Mouse (Mus musculus): ENCODE data around the gene Il17c.

The Il17c gene

GRCm38 (mm10) chr8:122459990-122460389, 38.2 kb downstream of the Il17c start:
- no peak for DNase-seq (ENCODE audit: low spot score in 2 of 2)

- no peak for DNase-seq (ENCODE audit: low spot score in 2 of 2)
Measured at GRCm38 (mm10) chr8:122460524-122461472, 39.0 kb downstream of the Il17c start, which contains the start of gene Snai3. Gene Snai3 (minus strand): TSS chr8:122460733.

- peak; percentile 77 to 90 for DNase-seq (ENCODE audit: low spot score in 2 of 2)
Measured at GRCm38 (mm10) chr8:122461473-122462148, 39.8 kb downstream of the Il17c start.

GRCm38 (mm10) chr8:122462510-122462909, 40.7 kb downstream of the Il17c start:
- no peak for DNase-seq (ENCODE audit: low spot score in 2 of 2)

GRCm38 (mm10) chr8:122463651-122464640, 42.1 kb downstream of the Il17c start:
- DNase-seq (ENCODE audit: low spot score in 2 of 2) = no peak

GRCm38 (mm10) chr8:122464985-122465384, 43.2 kb downstream of the Il17c start:
- no peak for DNase-seq (ENCODE audit: low spot score in 2 of 2)

GRCm38 (mm10) chr8:122467816-122468215, 46.0 kb downstream of the Il17c start:
- no peak for DNase-seq (ENCODE audit: low spot score in 2 of 2)

- no peak for DNase-seq (ENCODE audit: low spot score in 2 of 2)
Measured at GRCm38 (mm10) chr8:122469407-122469806, 47.6 kb downstream of the Il17c start.

- DNase-seq (ENCODE audit: low spot score in 2 of 2) = no peak
Measured at GRCm38 (mm10) chr8:122469965-122470364, 48.1 kb downstream of the Il17c start.

GRCm38 (mm10) chr8:122470691-122471090, 48.9 kb downstream of the Il17c start:
- DNase-seq (ENCODE audit: low spot score in 2 of 2) = no peak

Measured in right cerebral cortex, postnatal 36 days (tissue).